Mouse (Mus musculus) kidney, adult 2 months (tissue): ENCODE results near the gene Emg1.

Source experiments
- CTCF ChIP-seq: fragments of 200-500 bp; conservative IDR thresholded peaks from 2 replicates; pipeline ENCODE4 v1.5.1; 2011; ENCODE audit warnings: low read depth, mild to moderate bottlenecking, control low read depth, low read length, moderate library complexity, mixed read lengths; ENCODE audit not compliant: insufficient read depth, insufficient read length
- POLR2A ChIP-seq: fragments of 200-500 bp; IDR thresholded peaks from one replicate; pipeline ENCODE4 v1.6.1; 2011; ENCODE audit warnings: low read depth, low read length, control low read depth

DNA sequence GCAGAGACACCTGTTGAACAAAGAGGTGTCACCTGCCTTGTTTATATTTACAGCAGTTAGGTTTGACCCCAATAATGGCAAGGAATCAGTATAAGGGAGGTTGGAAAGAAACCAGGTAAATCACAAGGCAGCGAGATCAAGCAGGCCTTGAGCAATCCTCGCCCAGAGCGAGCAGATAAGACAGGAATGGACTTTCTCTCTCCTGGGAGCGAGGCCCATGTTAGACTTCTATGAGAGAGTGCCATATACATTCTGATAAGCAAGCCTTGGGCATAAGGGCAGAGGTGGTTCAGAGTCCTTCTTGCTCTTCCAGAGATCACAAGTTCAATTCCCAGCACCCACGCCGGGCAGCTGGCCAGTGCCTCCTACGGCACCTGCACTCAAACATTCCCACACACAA, 33.2 kb downstream of the Emg1 start:
- TF ChIP-seq POLR2A (no peak), CTCF (no peak)
